Mouse (Mus musculus): ENCODE results near the gene Gorasp2.

DNA sequence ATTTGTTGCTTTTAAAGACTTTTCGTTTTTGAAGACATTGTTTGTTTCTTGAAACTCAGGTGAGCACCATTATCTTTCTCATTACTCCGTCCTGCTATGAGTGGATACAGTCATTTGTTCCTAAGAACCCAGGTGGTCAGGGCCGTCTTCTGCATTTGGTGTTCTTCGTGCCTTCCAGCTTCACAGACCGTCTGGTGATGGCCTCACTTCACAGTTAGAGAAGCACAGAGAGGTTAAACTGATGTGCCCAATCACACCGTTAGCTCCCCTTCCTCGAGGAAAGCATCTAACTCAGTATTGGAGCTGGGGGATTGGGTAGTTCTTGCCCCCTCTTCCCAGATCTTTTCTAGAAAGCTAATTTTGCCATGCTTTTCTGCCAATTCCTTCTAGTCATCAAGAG lies 5.6 kb downstream of the Gorasp2 start:
- no peak for TF ChIP-seq E2F4 (IDR thresholded peaks at IDR 0.05; ENCODE audit: insufficient replicate concordance, low read depth, low read length)
- TF ChIP-seq MEF2A (IDR thresholded peaks at IDR 0.05; ENCODE audit: borderline replicate concordance, low read depth, low read length), result no peak
- no peak for TF ChIP-seq TBP (conservative IDR thresholded peaks at IDR 0.05; ENCODE audit: low read depth, low read length)
- TF ChIP-seq USF1 (IDR thresholded peaks at IDR 0.05; ENCODE audit: low read depth, low read length), result no peak
- TF ChIP-seq POLR2A (IDR thresholded peaks at IDR 0.05; ENCODE audit: low read depth, low read length), result no peak
- no peak for TF ChIP-seq CTCF (conservative IDR thresholded peaks at IDR 0.05 in 1 of 2, IDR thresholded peaks at IDR 0.05 in 1 of 2; ENCODE audit: low read depth in 2 of 2, low read length in 2 of 2)
- no peak for TF ChIP-seq NELFE (IDR thresholded peaks at IDR 0.05; ENCODE audit: low read depth, low read length)
- no peak for TF ChIP-seq MYC (IDR thresholded peaks at IDR 0.05; ENCODE audit: low read depth, low read length)
- TF ChIP-seq MXI1 (IDR thresholded peaks at IDR 0.05; ENCODE audit: low read depth, low read length), result no peak
- no peak for TF ChIP-seq MAX (IDR thresholded peaks at IDR 0.05; ENCODE audit: low read length)
- TF ChIP-seq SMC3 (IDR thresholded peaks at IDR 0.05; ENCODE audit: low read depth, low read length), result no peak
